Mouse (Mus musculus) cerebellum, adult (tissue): ENCODE results near the gene Smim15.

Experiments used
- ATAC-seq: cut with Nextera tagmentation; 2 replicates; pipeline ENCODE4 v1.9.2; 2017; ENCODE audit warnings: mild to moderate bottlenecking, moderate library complexity, mixed read lengths; ENCODE audit not compliant: insufficient number of reproducible peaks, low FRiP score, low TSS enrichment

Gene Smim15

DNA sequence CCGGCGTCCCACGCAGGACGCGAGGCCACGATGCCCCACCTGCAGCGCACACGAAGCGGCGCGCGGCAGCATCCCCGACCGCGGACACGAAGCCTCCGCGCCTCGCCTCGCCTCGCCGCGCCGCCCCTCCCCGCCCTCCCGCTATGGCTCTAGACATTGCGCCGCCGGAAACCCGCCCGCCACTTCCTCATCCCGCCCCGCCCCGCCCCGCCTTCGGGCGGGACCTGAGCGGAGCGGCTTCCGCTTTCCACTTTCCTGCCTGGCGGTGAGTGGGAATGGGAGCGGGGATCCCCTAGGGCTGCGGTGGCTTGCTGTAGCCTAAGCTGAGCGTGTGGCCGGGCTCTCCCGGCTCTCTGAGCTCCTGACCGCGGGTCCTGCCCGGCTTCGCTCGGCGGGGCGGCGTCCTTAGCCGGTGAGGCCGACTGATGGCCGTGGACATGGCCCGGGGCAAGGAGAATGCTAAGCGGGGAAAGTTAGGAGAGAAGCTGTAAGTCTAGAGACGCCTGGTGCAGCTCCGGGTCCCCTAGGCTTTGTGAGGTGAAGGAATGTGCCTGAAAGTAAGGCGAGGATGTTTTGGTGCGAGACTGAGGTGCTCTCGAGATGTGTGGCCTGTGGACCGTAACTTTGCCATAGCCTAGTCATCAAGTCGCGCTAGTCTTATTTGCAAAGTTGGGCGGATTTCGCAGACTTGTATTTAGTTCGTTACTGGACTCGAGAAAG is at the start of gene Smim15:
Smim15 (plus strand) TSS at position 225 of the 720 bp plus-strand sequence.
- peak; percentile 92 for ATAC-seq

GRCm38 (mm10) chr13:107995211-107995610 is 49.0 kb upstream of the Smim15 start:
- no peak for ATAC-seq

DNA sequence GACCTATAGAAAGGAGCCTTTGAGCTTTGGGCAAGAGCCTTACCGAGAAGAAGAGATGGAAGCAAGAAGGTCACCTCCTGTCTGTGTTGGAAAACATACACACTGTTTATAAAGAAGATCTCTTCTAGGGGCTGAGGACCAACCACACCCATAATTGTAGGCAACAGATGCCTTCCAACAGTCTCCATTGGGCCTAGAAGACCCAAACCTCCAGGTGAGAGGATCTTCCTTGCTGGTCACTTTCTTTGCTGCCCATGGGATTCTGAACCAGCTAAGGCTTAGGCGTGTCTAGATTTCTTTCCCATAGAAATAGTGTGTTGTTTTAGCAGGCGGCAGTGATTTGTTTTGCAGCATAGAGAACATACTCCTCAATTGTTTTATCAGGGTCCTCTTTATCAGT is 47.9 kb upstream of the Smim15 start:
- no peak for ATAC-seq

- ATAC-seq, result no peak
Observed at GRCm38 (mm10) chr13:108007861-108008260, 36.4 kb upstream of the Smim15 start.

GRCm38 (mm10) chr13:108013110-108013509 is 31.1 kb upstream of the Smim15 start:
- ATAC-seq, result no peak

GRCm38 (mm10) chr13:108013839-108014238 is 30.4 kb upstream of the Smim15 start:
- ATAC-seq, result no peak

GRCm38 (mm10) chr13:108015166-108015565 is 29.1 kb upstream of the Smim15 start:
- ATAC-seq, result no peak

GRCm38 (mm10) chr13:108017349-108017748 is 26.9 kb upstream of the Smim15 start:
- no peak for ATAC-seq

- ATAC-seq, result no peak
Observed at GRCm38 (mm10) chr13:108025802-108026201, 18.4 kb upstream of the Smim15 start.

DNA sequence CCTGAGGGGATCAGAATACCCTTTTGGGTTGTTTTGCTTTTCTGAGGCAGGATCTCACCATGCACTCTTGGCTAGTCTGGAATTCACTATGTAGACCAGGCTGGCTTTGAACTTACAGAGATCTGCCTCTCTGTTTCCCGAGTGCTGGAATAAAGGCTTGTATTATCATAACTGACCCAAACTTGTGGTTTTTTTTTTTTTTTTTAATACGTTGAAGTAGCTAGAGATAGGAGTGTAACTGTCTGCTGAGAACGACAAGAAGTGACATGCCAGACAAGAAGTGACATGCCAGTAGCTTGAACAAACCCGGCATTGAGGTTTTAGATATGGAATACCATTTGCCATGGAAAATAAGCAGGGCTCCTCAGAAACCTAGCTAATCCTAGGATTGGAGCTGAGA is 11.5 kb upstream of the Smim15 start:
- no peak for ATAC-seq

DNA sequence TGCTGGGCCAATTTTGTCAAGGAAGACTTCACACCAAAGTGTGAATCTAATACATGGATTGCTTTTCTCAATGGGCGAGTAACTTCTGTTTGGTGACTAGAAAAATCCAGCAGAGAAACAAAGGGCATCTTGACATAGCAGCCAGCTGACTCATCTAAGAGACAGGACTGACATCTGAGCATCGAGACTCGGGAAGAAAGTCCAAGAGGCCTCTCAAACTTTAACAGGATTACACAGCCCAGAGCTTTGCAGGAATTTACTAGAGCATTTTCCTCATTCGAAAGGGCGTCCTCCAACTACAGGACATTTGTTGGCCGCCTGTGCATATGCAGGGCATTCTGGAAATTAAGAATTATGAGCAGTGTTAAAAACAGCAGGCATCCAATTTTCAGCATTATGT is 4.9 kb upstream of the Smim15 start:
- no peak for ATAC-seq

GRCm38 (mm10) chr13:108039902-108040301 is 4.3 kb upstream of the Smim15 start:
- ATAC-seq, result no peak

GRCm38 (mm10) chr13:108040451-108040850 is 3.8 kb upstream of the Smim15 start:
- no peak for ATAC-seq

DNA sequence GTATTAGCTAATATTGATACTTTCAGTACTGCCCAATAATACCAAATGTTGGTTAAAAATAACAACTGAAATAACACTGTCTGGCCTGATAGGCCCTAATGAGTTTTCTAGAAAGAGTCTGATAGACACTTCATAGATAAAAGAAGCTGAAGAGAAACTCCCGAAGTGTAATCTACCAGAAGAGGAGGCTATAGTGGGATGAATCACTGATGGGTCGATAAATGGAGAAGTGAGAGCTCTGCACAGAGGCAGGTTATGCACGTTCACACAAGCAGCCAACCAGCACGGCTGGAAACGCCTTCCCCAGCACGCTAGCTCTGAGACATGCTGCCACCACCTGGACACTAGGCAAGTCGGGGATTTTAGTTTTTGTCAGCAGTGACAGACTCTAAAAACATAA is 2.9 kb upstream of the Smim15 start:
- ATAC-seq, result peak; percentile 56; the same call in 1 of the 2 replicates

- ATAC-seq, result peak; percentile 60; the same call in 1 of the 2 replicates
Observed at GRCm38 (mm10) chr13:108043431-108044221, 620 bp upstream of the Smim15 start.

- ATAC-seq, result no peak
Observed at GRCm38 (mm10) chr13:108045646-108046045, 1.4 kb downstream of the Smim15 start.

DNA sequence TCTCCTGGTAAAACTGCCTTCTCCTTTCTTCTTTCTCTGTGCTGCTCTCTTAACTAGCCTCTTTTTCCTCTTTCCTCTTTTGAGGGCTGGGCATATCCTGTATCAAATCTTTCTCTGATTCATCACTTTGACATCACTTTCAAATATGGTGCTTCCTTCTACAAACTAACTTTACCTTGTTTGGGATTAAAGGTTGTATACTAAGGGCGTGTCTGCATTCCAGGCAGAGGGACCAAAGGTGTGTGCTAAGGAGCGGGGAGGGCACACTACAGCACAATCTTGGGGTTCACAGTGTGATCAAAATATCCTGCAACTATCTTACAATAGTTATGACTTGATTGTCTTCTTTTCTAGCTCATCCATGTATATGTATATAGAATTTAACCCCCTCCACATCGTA is 1.8 kb downstream of the Smim15 start:
- no peak for ATAC-seq

GRCm38 (mm10) chr13:108046891-108047290 is 2.6 kb downstream of the Smim15 start:
- ATAC-seq, result no peak

DNA sequence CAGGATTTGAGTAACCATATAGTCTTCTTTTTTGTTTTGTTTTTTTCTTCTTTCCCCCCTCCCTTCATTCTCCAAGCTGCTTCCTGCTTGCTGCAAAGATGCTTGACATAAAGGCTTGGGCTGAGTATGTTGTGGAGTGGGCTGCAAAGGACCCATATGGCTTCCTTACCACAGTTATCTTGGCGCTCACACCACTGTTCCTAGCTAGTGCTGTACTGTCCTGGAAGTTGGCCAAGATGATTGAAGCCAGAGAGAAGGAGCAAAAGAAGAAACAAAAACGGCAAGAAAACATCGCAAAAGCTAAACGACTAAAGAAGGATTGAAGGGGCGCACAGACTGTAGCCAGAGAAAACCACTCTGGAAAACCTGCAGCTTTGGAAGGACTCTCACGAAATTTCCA is 3.1 kb downstream of the Smim15 start:
- ATAC-seq, result no peak

- ATAC-seq, result no peak
Observed at GRCm38 (mm10) chr13:108056896-108057295, 12.7 kb downstream of the Smim15 start.

DNA sequence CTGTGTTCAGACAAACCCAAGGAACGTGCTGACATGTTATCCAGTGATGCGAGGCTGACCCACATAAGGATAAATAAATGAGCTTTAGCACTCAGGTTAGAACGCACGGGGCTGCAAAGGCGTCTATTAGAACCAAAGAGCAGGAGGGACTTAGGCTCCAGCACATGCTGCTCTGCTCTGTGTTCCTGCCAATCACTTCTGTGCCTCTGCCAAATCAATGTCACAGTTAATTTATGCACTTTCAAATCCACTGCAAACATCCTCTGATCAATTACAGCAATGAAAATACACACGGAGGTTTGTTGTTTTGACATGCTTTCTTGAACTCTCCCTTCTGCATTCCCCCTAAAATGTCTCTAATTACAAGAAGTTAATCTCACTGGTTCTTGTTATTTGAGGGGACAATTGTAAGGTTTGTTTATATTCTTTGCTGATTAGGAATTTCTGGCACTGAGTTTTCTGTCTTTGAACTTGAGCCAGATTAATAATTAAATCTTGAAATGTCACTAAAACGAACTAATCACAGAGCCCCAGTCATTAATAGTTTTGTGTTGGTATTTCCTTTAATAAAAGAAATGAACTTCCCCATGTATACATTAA is 16.1 kb downstream of the Smim15 start:
- ATAC-seq, result no peak
